Mouse (Mus musculus): ENCODE measurements at regions not wholly inside any gene's neighbourhood (a gene's known extent, or its start where the extent isn't known, plus 50 kb on each side); places are given as distances from the start of the nearest gene placed in this dataset.

- no peak for TF ChIP-seq GATA1 (IDR thresholded peaks at IDR 0.05; ENCODE audit: borderline replicate concordance, low read length)
- TF ChIP-seq FLI1 (IDR thresholded peaks at IDR 0.05; ENCODE audit: low read length): no peak
These were observed 270.3 kb downstream of the Sox2 start for GRCm38 (mm10) chr3:34920497-34920896.

All from megakaryocyte, embryonic 14.5 days (primary cell).